Mouse (Mus musculus) brain, embryonic 14.5 days (tissue): Measurements from ENCODE around the gene Cdan1. TPM values are rescaled to one million over a fixed set of nuclear protein-coding genes. Genes with fewer than 3 reads are reported as not detected.

Experiments used
- DNase-seq: peaks from one replicate; pipeline ENCODE4 v3.0.0-alpha.2; 2011; ENCODE audit warnings: low read depth
- CTCF ChIP-seq: fragments of 200-500 bp; IDR thresholded peaks from 2 replicates; pipeline ENCODE4 v1.5.1; 2012; ENCODE audit warnings: inconsistent platforms, mild to moderate bottlenecking, moderate library complexity, borderline replicate concordance; ENCODE audit not compliant: insufficient read depth, insufficient read length; ENCODE audit errors: extremely low read depth
- POLR2A ChIP-seq: fragments of 200-500 bp; IDR thresholded peaks from 2 replicates; pipeline ENCODE4 v1.6.1; 2012; ENCODE audit warnings: mild to moderate bottlenecking, inconsistent platforms, borderline replicate concordance; ENCODE audit not compliant: poor library complexity, insufficient read depth, insufficient read length, severe bottlenecking; ENCODE audit errors: extremely low read depth
- polyA plus RNA-seq: library from polyadenylated mRNA; depleted of rRNA; stranded (reverse); fragments of >200 nt; gene quantifications from 2 replicates; pipeline ENCODE4 v1.2.3, GENCODE M21; 2012

Gene Cdan1
- polyA plus RNA-seq, 1 experiment: 32.9 TPM

DNA sequence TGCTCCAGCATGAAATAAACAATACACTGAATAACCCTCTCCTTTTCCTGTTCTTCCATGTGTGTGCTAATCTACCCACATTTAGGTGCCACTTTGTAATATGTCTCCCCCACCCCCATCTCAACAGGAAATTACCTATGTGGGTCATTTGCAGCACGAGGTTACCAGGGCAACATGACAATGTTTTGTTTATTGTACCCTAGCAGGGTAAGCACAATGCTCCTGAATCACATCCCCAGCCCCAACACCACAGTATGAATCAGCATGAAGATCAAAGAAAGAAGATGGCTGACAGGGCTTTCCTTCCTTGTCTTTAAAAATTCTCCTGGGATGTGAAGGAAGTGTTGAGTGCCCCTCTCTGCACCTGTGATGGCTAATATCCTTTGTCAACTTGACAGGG lies 2.7 kb upstream of the Cdan1 start:
- TF ChIP-seq POLR2A (no peak), CTCF (no peak)
- no peak for DNase-seq

DNA sequence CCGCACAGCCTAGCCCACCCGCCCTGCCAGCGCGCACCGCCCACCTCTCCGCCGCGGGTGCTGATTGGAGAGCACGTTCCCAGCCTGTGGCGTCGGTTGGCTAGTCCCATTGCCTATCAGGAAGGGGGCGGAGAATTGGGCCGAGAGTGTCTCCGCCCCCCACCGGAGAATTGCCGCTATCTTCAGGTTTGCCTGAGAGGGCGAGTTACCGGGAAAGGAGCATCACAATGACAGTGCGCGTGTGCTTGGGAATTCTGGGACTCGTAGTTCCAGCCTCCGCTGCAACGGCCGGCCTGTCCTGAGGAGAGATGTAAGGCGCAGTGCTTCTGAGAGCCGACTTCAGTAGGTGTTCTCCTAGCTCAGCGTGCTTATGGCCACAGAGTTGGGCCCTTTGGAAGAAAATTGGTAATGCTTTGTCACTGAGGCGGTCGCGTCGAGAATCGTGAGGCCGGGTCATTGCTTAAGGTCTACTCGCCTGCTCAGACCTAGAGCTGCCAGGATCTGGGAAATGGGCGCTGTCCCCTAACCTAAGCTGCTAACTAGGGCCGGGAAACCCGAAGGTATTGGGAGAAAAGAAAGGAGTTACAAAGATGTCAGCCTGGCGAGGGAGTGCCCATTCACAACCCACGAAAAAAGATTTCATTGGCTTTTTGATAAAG lies 625 bp upstream of the Cdan1 start, which contains the start of gene Ttbk2:
Ttbk2 (minus strand) TSS at position 181 of the 659 bp plus-strand sequence.
- DNase-seq: peak; percentile 99
- TF ChIP-seq CTCF: peak; percentile 22; the same call in 1 of the 2 replicates
- TF ChIP-seq POLR2A: peak; percentile 35; the same call in 1 of the 2 replicates

DNA sequence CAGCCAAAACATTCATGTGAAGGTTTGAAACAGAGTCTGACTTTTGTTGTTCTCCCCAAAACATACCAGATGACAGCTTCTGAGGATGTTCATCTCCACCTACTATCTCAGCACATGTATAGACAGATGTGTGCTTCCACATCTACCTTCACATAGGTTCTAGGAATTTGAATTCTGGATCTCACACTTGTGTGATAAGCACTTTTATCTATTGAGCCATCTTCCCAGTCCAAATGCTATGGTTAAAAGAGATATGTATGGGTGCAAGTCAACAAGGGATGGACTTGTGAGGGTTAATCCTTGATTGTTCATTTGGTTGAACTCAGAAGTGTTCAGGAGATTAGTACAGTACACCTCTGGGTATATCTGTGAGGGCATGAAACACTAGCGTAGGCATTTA lies 4.6 kb downstream of the Cdan1 start:
- no peak for TF ChIP-seq POLR2A
- TF ChIP-seq CTCF: no peak
- no peak for DNase-seq

DNA sequence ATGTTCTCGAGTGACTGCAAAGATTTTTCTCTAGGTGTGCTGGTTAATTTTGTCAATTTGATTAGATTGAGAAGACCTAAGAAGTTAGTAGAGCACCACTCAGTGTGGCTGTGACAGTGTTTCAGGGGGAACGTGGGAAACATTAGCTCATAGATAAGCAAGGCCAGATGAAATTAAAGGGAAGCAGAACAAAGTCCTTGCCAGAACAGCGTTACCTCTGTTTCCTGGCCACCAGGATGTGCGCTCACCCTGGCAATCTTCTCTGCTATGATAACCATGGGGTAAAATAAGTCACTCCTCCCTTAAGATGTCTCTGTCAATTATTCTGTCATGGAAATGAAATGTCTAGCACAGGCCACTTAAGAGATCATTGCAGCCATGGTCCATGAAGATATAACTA lies 5.9 kb downstream of the Cdan1 start:
- no peak for DNase-seq
- no peak for TF ChIP-seq CTCF

DNA sequence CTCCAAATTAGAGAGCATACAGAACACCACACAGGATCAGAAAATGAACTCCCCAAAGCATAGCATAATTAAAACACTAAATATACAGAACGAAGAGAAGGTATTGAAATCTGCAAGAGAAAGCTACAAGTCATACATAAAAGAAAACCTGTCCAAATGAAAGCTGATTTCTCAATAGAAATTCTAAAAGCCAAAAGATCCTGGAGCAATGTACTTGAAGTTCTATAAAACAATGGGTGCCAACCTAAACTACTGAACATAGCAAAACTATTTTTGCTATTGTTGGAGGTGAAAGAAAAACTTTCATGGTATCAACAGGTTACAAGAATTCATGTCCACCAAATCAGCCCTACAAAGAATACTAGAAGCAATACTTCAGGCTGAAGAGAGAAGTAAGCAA lies 8.7 kb downstream of the Cdan1 start:
- DNase-seq: no peak
- TF ChIP-seq POLR2A: no peak
- no peak for TF ChIP-seq CTCF

DNA sequence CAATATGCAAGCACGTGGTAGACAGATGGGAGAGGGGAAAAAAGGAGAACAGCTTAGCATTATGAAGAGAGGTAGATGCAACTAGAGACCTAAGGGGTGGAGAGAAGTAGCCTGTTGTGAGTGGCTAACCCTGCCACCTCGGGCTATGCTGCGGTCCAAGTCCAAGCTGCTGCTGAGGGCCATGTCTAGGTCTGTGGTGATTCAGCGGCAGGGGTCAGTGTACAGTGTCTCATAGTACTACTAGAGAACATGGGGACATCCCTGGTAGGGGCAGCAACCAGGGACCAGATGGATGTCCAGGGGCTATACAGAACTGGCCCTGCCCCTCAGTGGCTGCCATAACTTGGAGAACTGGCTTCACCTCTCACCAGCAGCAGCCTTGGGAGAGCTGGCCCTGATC lies 14.8 kb downstream of the Cdan1 start:
- TF ChIP-seq CTCF (no peak), POLR2A (no peak)
- no peak for DNase-seq

DNA sequence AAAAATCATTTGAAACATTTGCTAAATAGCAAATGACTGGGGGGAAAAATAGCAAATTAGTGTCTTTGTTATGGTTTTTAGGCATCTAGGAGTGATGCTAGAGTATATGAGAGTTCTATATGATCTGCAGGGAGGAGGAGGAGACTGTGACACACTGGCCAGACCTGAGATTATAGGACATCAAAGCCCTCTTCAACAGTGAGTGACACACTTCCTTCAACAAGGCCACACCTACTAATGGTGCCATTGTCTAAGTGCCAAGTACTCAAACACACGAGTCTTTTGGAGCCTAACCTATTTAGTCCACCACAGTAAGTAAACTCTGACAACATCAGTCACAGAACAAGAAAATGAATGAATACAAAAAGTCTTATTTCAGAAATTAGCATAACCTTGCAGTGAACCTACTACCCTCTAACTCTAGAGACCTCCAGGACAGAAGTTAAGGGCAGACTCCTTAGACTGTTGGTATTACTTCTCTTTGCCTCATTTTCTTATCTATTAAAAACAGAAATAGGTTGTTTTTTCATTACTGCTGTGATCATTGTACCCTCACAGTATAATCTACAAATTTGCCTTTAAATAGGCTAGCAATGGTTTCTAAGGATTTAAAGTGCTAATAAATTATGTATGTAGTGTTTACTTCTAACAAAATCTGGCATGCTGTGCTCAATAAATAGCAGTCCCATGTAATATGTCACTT lies 22.8 kb downstream of the Cdan1 start:
- TF ChIP-seq CTCF (no peak), POLR2A (no peak)
- DNase-seq: peak; percentile 1

DNA sequence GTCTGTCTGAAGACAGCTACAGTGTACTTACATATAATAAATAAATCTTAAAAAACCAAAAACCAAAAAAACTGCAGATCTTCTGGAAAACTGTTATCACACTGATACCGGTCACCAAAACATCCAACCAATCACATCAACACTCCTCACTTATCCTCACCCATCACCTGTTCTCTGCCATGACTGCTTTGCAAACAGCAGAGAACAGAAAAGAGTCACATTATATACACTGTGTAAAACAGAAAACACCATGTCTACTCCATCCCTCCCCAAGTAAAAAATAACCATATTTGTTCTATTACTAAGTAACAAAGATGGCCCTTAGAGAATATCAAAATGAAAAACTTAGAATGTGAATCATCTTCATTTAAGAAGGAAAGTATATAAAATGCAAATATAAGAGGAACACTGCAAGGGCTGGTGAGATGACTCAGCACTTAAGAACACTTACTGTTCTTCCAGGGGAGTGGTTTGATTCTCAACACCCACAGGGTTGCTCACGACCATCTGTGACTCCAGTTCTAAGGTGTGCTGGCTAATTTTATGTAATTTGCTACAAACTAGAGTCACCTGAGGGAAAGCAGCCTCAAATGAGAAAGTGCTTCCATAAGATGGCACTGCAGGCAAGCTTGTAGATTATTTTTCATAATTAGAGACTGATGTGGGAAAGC lies 79.5 kb downstream of the Cdan1 start:
- TF ChIP-seq POLR2A (no peak), CTCF (no peak)
- DNase-seq: no peak

DNA sequence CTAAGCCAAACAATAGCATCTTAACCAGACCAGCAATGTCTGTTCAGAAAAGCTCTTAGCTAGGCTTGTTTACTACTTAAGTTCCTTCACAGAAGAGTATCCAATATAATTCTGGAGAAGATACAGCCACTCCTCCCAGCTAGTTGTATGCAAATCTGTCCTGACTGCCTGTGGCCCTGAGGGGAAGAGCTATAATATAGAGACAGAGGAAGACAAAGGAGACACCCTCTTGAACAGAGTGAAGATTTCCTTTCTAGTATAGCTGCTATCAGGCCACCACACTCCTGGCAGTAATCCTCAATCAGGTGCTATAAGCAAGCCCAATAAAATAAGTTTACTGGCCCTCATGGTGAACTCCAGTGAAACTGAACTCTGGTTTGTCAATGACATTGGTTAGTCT lies 88.0 kb downstream of the Cdan1 start:
- DNase-seq: no peak

DNA sequence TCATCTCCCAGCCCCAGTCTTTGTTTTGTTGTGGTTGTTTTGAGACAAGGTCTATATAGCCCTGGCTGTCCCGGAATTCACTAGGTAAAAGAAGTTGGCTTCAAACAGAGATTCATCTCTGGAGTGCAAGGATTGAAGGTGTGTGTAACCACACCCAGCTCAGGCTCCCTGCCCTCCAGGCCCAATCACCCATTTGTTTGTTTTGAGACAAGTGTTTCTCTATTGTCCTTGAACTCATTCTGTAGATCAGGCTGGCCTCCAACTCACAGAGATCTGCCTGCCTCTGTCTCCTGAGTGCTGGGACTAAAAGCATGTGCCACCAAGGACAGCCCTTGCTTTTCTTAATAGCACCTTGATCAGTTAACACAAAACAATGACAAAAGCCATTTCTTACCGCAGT lies 101.9 kb downstream of the Cdan1 start:
- no peak for DNase-seq
- TF ChIP-seq CTCF: no peak
- no peak for TF ChIP-seq POLR2A

More for the DNA sequence above, 88.0 kb downstream of the Cdan1 start:
- TF ChIP-seq POLR2A: no peak
- no peak for TF ChIP-seq CTCF

DNA sequence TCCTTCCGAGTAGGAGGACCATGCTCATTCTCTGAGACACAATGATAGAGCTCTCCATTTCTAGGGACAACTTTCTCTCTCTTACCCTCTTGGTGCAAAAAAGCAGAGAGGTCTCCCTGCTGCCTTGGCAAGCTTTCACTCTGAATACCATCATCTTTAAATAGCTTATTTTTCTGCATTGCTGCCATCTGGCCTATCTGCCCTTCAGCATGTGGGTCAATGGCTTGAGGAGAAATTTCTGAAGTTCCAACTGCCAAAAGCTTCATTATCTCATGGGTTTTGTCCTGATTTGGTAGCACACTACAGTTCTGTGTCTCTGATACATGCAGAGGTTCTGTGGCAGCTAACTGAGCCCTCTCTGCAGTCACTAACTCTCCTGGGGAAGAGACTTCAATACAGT lies 104.4 kb downstream of the Cdan1 start:
- TF ChIP-seq CTCF (no peak), POLR2A (no peak)
- no peak for DNase-seq
